Mouse (Mus musculus) cerebellum, postnatal 4 days (tissue): ENCODE data around the gene Klk1b8.
"Not testable (repeated sequence)": the region's sequence is repeated elsewhere in the genome, so short reads cannot be mapped to it uniquely, and the experiment has no call there.

Experiments
- DNase-seq, 2 experiments: peaks; one replicate each; pipeline ENCODE4 v3.0.0; 2022; ENCODE audit warnings: low spot score in 2 of 2, mixed read lengths in 1 of 2

Klk1b8 gene

DNA sequence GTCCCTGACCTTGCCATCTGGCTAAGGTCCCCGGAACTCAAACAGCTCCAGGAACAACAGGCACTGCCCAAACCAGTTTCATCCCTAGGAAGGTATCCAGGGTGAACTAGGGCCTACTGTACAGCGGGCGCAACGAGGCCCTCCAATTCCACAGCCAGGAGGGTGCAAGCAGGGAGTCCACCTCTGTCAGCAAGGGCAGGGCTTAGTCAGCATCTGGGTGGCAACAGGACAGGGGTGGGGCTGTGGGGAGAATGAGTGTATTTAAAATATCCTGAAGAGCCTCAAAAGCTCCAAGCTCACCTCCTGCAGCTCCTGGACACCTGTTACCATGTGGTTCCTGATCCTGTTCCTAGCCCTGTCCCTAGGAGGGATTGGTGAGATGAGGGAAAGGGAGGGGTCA is 45.1 kb downstream of the Klk1b8 start, which contains the start of gene Klk1b11:
Gene Klk1b11, plus strand, starts transcription at position 301 of the 400 bp plus-strand sequence.
- DNase-seq: not testable (repeated sequence)
